Mouse (Mus musculus) right cerebral cortex, postnatal 36 days (tissue): ENCODE data around the gene Gucy2e.

Experiments used
- DNase-seq, 2 experiments: peaks; one replicate each; pipeline ENCODE4 v3.0.0; 2022; ENCODE audit warnings: low spot score in 2 of 2, mixed read lengths in 1 of 2

The Gucy2e gene

DNA sequence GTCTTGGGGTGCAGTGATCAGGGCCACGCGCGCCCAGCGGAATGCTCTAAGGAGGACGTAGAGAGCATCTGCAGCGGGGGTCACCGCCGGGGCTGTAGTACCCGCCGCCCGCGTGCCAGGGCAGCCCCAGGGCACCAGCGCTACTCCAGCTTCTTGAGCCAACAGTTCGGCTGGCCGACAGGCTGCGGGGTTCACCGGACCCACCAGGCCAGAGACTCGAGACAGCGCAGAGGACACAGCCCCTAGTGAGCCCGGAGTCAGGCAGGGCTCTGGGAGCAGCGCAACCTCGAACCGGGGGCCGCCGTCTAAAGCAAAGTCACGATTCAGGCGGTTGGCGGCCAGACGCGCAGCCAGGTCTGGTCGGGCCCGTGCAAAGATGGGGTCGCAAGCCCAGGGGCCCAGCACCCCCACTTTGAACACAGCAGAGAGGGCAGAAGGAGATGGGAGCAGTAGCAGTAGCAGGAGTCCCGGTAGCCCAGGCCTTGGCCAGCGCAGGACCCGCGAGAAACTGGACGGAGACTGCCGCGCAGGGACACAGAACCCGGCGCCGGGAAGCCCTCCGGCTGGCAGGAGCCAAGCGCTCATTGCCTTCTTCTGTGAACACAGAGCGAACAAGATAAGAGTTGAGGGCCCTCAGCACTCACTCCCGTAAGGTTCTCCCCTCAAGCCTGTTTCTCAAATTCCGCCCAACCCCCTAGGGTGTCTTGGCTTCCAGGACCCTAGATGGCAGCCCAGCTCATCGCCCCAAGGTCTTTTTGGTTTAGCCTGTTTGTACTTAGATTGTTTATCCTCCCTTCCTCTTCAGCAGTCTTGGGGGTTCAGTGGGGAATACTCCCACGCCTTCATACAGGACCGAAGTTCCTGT lies 543 bp downstream of the Gucy2e start:
- no peak for DNase-seq

GRCm38 (mm10) chr11:69235285-69236060 lies 1.4 kb downstream of the Gucy2e start:
- DNase-seq, result peak; percentile 34 to 50

- no peak for DNase-seq
Measured at GRCm38 (mm10) chr11:69233141-69233540, 3.7 kb downstream of the Gucy2e start.

DNA sequence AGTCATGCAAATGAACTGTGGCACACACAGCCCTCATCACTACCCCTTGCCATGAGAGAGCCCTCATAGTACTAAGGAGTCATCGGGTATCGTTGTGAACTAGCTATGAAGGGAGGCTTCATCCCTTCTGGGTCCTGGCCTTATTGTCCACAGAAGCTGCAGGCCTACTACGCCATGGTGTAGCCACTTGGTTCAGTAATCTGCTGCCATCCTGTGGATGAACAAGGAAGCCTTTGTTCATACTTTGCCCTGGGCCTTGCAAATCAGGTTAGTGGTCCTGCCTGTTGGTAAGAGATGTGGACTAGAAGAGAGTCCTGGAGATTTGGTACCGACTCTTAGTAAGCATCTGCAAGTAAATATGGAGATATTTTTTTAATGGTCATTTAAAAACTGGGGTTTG lies 6.4 kb downstream of the Gucy2e start:
- DNase-seq, result no peak

DNA sequence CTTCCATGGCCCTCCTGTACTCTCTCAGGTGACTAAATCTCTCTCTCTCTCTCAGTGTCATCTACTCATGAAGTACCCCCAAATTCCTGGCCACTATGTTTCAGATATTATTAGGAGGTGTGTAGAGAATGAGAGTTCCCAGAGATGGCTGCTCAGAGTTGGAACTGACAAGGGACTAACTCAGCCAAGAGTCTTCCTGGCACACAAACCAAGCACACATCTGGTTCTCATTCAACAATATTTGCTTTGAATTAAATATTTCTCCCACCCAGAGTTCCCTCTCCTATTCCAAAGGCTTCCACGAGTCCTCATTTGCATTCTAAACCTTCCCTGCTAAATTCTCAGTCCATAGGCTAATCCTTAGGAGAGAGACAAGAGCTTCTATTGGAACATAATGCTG lies 11.1 kb downstream of the Gucy2e start:
- DNase-seq, result no peak

DNA sequence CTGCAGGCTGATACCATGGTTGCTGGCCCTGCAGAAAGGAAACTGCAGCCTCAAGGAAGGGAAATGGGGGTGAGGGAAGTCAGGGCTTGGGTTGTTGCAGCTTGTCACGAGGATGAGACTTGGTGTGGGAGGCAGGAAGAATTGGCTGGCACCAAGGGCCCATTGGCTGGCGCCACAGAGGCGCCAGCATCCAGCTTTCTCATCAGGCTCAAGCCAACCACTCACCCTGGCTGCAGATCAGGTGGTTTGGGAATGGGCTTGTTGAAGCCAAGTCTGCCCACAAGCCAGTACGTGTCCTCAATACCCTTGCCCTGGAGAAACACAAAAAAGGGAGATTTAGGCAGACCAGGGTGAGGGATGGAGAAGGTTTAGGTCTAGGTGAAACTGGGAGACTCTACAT lies 13.7 kb downstream of the Gucy2e start:
- DNase-seq, result no peak

GRCm38 (mm10) chr11:69221070-69221469 lies 15.8 kb downstream of the Gucy2e start:
- DNase-seq, result no peak

DNA sequence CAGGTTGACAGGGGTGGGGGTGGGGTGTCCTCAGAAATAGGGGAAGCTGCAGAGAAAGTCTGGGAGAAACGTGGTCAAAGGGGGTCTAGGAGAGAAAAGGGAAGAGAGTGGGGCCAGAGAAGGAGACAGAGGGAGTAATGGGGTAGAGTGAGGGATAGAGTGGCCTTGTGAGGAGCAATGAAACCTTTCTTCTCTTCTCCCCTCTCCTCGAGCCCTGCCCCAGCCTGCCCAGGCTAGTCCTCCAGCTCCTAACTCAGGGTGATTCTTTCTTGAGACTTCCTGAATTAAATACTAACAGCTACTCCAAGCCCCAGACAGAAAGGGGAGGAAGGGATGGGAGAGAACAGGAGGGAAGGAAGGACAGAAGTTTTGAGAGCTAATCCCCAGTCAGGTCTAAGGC lies 18.2 kb downstream of the Gucy2e start:
- DNase-seq, result no peak

DNA sequence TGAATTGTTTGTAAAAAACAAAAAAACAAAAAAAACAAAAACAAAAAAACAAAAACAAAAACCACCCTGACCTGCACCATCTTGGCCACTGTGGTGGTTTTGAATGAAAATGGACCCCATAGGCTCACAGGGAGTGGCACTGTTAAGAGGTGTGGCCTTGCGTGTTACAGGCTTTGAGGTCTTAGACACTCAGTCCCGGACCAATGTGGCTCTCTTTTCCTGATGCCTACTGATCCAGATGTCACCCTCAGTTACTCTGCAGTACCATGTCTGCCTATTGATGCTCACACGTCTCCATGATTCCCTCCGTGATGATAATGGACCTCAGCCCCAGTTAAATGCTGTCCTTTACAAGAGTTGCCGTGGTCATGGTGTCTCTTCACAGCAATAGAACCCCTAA lies 19.4 kb downstream of the Gucy2e start:
- DNase-seq, result no peak

DNA sequence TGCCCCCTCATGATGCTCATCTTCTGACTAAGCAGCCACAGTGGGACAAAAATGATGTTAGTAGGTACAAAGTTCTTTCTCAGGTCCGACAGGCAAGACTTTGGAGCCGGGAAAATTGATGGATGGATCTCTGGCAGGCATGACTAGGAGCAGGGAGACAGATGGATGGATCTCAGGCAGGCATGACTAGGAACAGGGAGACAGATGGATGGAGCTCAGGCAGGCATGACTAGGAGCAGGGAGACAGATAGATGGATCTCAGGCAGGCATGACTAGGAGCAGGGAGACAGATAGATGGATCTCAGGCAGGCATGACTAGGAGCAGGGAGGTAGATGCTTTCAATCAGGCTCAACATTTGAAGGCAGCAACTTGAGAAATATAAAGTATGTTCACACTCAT lies 25.4 kb downstream of the Gucy2e start:
- DNase-seq, result peak; percentile 40 to 56

GRCm38 (mm10) chr11:69202469-69203230 lies 34.2 kb downstream of the Gucy2e start:
- DNase-seq, result no peak

GRCm38 (mm10) chr11:69200231-69200630 lies 36.6 kb downstream of the Gucy2e start:
- DNase-seq, result no peak

GRCm38 (mm10) chr11:69199251-69199650 lies 37.6 kb downstream of the Gucy2e start:
- no peak for DNase-seq

GRCm38 (mm10) chr11:69197743-69198142 lies 39.1 kb downstream of the Gucy2e start, which contains the start of gene Alox8:
Gene Alox8 (minus strand): TSS chr11:69197843.
- no peak for DNase-seq

DNA sequence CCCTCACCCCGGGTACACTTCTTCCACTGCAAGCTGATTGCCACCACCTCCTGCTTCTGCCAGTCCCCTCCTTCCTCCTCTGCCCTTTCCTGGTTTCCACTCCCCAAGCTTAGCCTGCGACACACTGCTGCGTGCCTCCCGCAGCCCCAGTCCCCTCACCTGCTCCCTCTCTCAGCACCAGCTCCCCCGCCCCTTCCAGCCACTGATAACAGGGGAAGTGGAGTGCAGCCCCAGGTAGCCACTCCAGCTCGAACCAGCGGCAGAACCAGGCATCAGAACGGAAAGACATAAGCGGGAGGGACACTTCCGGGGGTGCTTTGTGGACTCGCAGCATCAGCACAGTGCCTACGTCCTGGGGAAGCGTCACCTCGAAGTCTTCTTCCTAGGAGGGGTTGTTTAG lies 39.6 kb downstream of the Gucy2e start:
- no peak for DNase-seq

- DNase-seq, result no peak
Measured at GRCm38 (mm10) chr11:69196766-69197165, 40.1 kb downstream of the Gucy2e start.

GRCm38 (mm10) chr11:69192840-69193239 lies 44.0 kb downstream of the Gucy2e start:
- DNase-seq, result no peak

- no peak for DNase-seq
Measured at GRCm38 (mm10) chr11:69185936-69186335, 50.9 kb downstream of the Gucy2e start.

DNA sequence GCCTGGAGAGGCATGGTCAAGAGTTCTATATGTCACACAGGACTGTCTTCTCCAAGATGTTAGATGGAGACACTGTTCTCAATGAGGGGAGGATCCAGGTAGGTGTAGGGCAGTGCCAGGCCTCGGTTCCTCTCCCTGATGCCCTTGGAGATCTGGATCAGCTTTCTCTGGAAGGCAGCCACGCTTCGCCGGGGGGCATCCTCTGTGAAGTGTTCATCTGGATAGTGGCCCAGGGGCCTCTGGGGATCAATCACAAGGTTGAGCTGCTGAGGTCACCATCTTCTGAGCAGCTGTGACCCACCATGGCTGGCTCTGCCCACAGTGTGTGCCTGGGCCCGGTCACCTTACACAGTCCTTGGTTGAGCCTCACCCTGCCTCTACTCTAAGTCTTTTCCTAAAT lies 51.8 kb downstream of the Gucy2e start:
- DNase-seq, result no peak

- no peak for DNase-seq
Measured at GRCm38 (mm10) chr11:69180120-69180519, 56.7 kb downstream of the Gucy2e start.

- DNase-seq, result no peak
Measured at GRCm38 (mm10) chr11:69179512-69179911, 57.3 kb downstream of the Gucy2e start.

- DNase-seq, result no peak
Measured at GRCm38 (mm10) chr11:69178525-69178924, 58.3 kb downstream of the Gucy2e start.
